Mouse (Mus musculus): ENCODE data around the gene Gm10300. TPM values are rescaled to one million over a fixed set of nuclear protein-coding genes. Genes with fewer than 3 reads are reported as not detected.

Gene Gm10300
- polyA plus RNA-seq, 1 experiment = 0.02 TPM

- TF ChIP-seq MYOG (IDR thresholded peaks at IDR 0.05; ENCODE audit: control insufficient read depth in 1 of 3, insufficient read depth in 1 of 3, insufficient read length in 2 of 3, low read depth in 2 of 3) (no peak), TCF3 (IDR thresholded peaks at IDR 0.05; ENCODE audit: insufficient read length, low read depth) (no peak)
- H3K79me2 ChIP-seq (ENCODE audit: control insufficient read depth, insufficient read depth) = no peaks in the 10 kb centered on the region
- no peak overlapping the region for H3K4me2 ChIP-seq (ENCODE audit: low read depth)
- H3K27me3 ChIP-seq (ENCODE audit: control insufficient read depth, insufficient read depth, insufficient read length) = no peaks in the 10 kb centered on the region
- no peak overlapping the region for H3ac ChIP-seq (ENCODE audit: control insufficient read depth, insufficient read length)
- H3K4me3 ChIP-seq = no peak overlapping the region
- no peaks in the 10 kb centered on the region for H3K36me3 ChIP-seq (ENCODE audit: control insufficient read depth, insufficient read depth)
These were observed 34.4 kb upstream of the Gm10300 start for GRCm38 (mm10) chr4:132039975-132040645.

GRCm38 (mm10) chr4:132041471-132042332, 32.8 kb upstream of the Gm10300 start:
- no peak for TF ChIP-seq POLR2AphosphoS2 (IDR thresholded peaks at IDR 0.05; ENCODE audit: insufficient read length, low read depth)
- no peak for TF ChIP-seq MAX (IDR thresholded peaks at IDR 0.05; ENCODE audit: low read depth)
- no peak for TF ChIP-seq SRF (IDR thresholded peaks at IDR 0.05; ENCODE audit: control insufficient read depth, insufficient read length, low read depth)
- TF ChIP-seq POLR2A (IDR thresholded peaks at IDR 0.05; ENCODE audit: insufficient read length, low read depth) = no peak
- TF ChIP-seq REST (IDR thresholded peaks at IDR 0.05; ENCODE audit: insufficient read depth, insufficient read length) = no peak
- no peak for TF ChIP-seq E2F4 (IDR thresholded peaks at IDR 0.05; ENCODE audit: insufficient read depth)
- TF ChIP-seq CEBPB (IDR thresholded peaks at IDR 0.05; ENCODE audit: insufficient read depth, poor library complexity, severe bottlenecking) = no peak
- no peak for TF ChIP-seq TCF3 (IDR thresholded peaks at IDR 0.05; ENCODE audit: insufficient read length, low read depth)
- TF ChIP-seq USF1 (IDR thresholded peaks at IDR 0.05; ENCODE audit: low read depth) = no peak
- no peak for TF ChIP-seq MYOD1 (IDR thresholded peaks at IDR 0.05; ENCODE audit: control insufficient read depth in 1 of 3, insufficient read length in 2 of 3, low read depth in 2 of 3)
- TF ChIP-seq MYOG (IDR thresholded peaks at IDR 0.05; ENCODE audit: control insufficient read depth in 1 of 3, insufficient read depth in 1 of 3, insufficient read length in 2 of 3, low read depth in 2 of 3) = no peak
- TF ChIP-seq TCF12 (IDR thresholded peaks at IDR 0.05; ENCODE audit: insufficient read depth, poor library complexity, severe bottlenecking) = no peak
- no peak overlapping the region for H3K4me2 ChIP-seq (ENCODE audit: low read depth)
- H3K36me3 ChIP-seq (ENCODE audit: control insufficient read depth, insufficient read depth) = no peaks in the 10 kb centered on the region
- H3K27me3 ChIP-seq (ENCODE audit: control insufficient read depth, insufficient read depth, insufficient read length) = no peaks in the 10 kb centered on the region
- H3ac ChIP-seq (ENCODE audit: control insufficient read depth, insufficient read length) = no peak overlapping the region
- no peak overlapping the region for H3K4me3 ChIP-seq
- no peaks in the 10 kb centered on the region for H3K79me2 ChIP-seq (ENCODE audit: control insufficient read depth, insufficient read depth)

GRCm38 (mm10) chr4:132043726-132044125, 30.8 kb upstream of the Gm10300 start:
- Histone ChIP-seq H3K36me3 (ENCODE audit: control insufficient read depth, insufficient read depth) (no peaks in the 10 kb centered on the region), H3K4me2 (ENCODE audit: low read depth) (no peak overlapping the region), H3K4me3 (no peak overlapping the region), H3ac (ENCODE audit: control insufficient read depth, insufficient read length) (no peak overlapping the region), H3K27me3 (ENCODE audit: control insufficient read depth, insufficient read depth, insufficient read length) (no peaks in the 10 kb centered on the region), H3K79me2 (ENCODE audit: control insufficient read depth, insufficient read depth) (no peaks in the 10 kb centered on the region)
- no peak for TF ChIP-seq REST (IDR thresholded peaks at IDR 0.05; ENCODE audit: insufficient read depth, insufficient read length)
- TF ChIP-seq TCF12 (IDR thresholded peaks at IDR 0.05; ENCODE audit: insufficient read depth, poor library complexity, severe bottlenecking) = no peak
- TF ChIP-seq TCF3 (IDR thresholded peaks at IDR 0.05; ENCODE audit: insufficient read length, low read depth) = no peak
- no peak for TF ChIP-seq SRF (IDR thresholded peaks at IDR 0.05; ENCODE audit: control insufficient read depth, insufficient read length, low read depth)
- TF ChIP-seq MAX (IDR thresholded peaks at IDR 0.05; ENCODE audit: low read depth) = no peak
- no peak for TF ChIP-seq MYOD1 (IDR thresholded peaks at IDR 0.05; ENCODE audit: control insufficient read depth in 1 of 3, insufficient read length in 2 of 3, low read depth in 2 of 3)
- no peak for TF ChIP-seq POLR2AphosphoS2 (IDR thresholded peaks at IDR 0.05; ENCODE audit: insufficient read length, low read depth)

GRCm38 (mm10) chr4:132048011-132048991, 26.2 kb upstream of the Gm10300 start:
- no peak for TF ChIP-seq MYOD1 (IDR thresholded peaks at IDR 0.05; ENCODE audit: control insufficient read depth in 1 of 3, insufficient read length in 2 of 3, low read depth in 2 of 3)
- TF ChIP-seq MYOG (IDR thresholded peaks at IDR 0.05; ENCODE audit: control insufficient read depth in 1 of 3, insufficient read depth in 1 of 3, insufficient read length in 2 of 3, low read depth in 2 of 3) = no peak
- TF ChIP-seq USF1 (IDR thresholded peaks at IDR 0.05; ENCODE audit: low read depth) = no peak
- TF ChIP-seq REST (IDR thresholded peaks at IDR 0.05; ENCODE audit: insufficient read depth, insufficient read length) = no peak
- TF ChIP-seq SRF (IDR thresholded peaks at IDR 0.05; ENCODE audit: control insufficient read depth, insufficient read length, low read depth) = no peak
- no peaks in the 10 kb centered on the region for H3K27me3 ChIP-seq (ENCODE audit: control insufficient read depth, insufficient read depth, insufficient read length)
- peak overlapping the region; percentile 69 for H3ac ChIP-seq (ENCODE audit: control insufficient read depth, insufficient read length)
- no peaks in the 10 kb centered on the region for H3K36me3 ChIP-seq (ENCODE audit: control insufficient read depth, insufficient read depth)
- H3K4me2 ChIP-seq (ENCODE audit: low read depth) = peak overlapping the region; percentile 79
- H3K79me2 ChIP-seq (ENCODE audit: control insufficient read depth, insufficient read depth) = no peaks in the 10 kb centered on the region
- H3K4me3 ChIP-seq = peak overlapping the region; percentile 29

Data from myocyte (in vitro differentiated cells).